Mouse (Mus musculus) left cerebral cortex, adult 8-10 months (tissue): ENCODE results near the gene Nhlrc2. TPM values are rescaled to one million over a fixed set of nuclear protein-coding genes. Genes with fewer than 3 reads are reported as not detected.
A peak's percentile ranks its signal among the peaks of the same experiment; 100 is the strongest.

Experiments used
- DNase-seq, 2 experiments: peaks; one replicate each; pipeline ENCODE4 v3.0.0; 2022; ENCODE audit warnings: low spot score in 2 of 2
- total RNA-seq, 4 experiments: library from RNA; stranded (reverse); gene quantifications; 2 replicates each; pipeline ENCODE4 v1.2.4; 2022

The Nhlrc2 gene
- total RNA-seq, 4 experiments from 2014 or later = 12.4 to 15.6 (median 13.1) TPM

DNA sequence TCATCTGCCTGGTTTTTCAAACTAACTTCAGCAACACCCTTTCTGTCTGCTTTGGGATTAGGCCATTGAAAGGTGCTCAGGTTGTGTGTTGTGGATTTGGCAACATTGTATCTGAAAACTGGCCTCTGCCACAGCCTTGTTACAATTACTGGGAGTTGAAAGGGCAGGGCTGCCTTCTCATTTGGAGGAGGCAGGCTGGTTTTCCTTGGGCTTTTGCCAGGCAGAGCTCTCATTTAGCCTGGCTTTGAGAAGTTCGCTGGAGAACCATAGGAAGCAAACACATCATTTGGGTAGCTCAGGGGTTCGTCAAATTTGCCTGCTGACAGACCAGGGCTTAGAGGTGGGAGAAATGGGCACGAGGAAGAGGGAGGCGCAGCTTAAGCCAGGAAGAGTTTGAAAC, 71.5 kb downstream of the Nhlrc2 start:
- DNase-seq = no peak

- DNase-seq = no peak
These were observed 73.8 kb downstream of the Nhlrc2 start for GRCm38 (mm10) chr19:56621876-56622275.

DNA sequence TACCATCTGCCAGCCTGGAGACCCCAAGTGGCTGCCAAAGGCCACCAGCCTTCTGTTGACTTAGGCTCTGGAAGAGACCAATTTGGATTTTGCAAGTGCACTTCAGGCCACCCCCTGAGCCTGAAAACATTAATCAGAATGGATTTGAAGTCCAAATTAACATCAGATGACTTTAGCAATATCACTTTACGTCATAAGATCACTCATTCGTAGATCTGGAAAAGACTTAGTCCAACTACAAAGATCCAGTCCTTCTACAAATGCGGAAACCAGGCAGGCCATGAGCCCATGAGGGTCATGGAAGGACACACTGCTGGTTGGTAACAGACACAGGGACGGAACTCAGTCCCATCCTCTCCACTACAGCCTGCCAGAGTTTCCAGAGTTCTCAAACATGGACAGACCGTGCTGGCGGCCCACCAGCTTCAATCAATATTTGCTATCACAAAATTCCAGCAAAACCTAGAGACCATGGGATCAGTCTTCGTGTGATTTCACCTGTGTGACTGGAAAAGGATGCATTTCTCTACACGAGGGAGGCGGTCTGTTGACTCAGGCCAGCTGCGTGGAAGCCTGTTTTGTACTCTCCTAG, 79.9 kb downstream of the Nhlrc2 start:
- DNase-seq = no peak

GRCm38 (mm10) chr19:56629647-56630046, 81.6 kb downstream of the Nhlrc2 start:
- no peak for DNase-seq

DNA sequence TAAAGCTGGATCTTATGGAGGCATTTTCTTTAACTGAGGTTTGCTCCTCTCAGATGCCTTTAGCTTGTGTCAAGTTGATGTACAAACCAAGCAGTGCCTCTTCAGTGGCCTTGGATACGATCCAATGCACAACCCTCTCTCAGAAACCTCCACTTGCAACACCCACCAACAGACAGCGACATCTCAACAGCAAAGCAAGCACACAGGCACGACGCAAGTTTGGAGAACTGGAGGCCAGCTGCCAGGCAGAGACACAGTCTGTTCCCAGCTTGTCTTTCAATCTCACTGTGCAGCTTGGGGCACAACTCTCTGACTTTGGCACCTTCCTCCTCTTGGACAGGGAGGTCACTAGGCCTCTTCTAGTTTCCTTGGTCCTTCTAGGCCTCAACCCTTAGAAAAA, 83.0 kb downstream of the Nhlrc2 start:
- peak in 1 of 2 experiments; percentile 28 for DNase-seq

- DNase-seq = no peak
These were observed 83.4 kb downstream of the Nhlrc2 start for GRCm38 (mm10) chr19:56631451-56631901.

DNA sequence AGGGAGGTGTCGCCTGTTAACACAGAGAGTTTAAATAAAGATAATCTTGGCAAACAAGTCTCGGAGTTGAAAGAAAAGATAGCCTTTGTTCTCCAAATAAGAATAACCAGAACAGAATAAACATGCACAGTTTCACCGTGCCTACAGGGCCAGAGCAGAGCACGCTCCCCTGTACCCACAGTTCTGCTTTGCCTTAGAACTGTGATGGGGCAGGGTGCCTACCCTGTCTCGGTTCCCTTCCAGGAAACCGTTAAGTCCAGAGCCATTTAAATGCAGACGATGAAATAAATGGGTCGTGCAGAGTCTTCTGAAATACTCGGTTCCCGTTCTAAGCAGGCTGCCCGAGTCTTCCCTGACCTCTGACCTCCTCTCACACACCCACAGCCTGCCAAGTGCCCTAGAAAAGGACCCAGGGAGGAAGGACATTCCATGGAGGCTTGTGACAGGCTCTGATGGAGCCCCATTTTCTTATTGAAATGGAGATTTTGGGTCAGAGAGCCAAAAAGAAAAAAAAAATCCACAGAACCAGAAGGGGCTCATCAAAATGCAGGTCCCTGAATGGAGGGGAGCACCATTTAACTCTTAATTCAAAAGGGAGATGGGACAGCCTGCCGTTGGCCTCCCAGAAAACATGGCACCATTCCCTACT, 89.1 kb downstream of the Nhlrc2 start:
- DNase-seq = peak in 1 of 2 experiments; percentile 68

DNA sequence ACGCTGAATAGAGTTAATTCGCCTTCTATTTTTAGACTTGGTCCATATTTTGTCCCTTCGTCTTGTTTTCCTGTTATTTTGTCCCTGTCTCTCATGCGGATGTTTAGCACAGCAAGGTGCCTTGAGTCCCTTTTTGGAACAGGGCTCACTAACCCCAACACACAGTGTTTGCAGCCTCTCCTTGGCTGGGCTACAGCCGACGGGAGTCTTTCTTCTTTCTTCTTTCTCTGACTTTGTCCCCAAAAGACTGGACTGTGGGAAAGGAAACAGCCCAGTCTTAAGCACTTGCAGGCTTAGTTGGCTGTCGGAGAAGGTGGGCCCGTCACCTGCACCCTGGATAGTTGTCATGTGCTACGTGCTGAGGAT, 89.6 kb downstream of the Nhlrc2 start:
- no peak for DNase-seq

DNA sequence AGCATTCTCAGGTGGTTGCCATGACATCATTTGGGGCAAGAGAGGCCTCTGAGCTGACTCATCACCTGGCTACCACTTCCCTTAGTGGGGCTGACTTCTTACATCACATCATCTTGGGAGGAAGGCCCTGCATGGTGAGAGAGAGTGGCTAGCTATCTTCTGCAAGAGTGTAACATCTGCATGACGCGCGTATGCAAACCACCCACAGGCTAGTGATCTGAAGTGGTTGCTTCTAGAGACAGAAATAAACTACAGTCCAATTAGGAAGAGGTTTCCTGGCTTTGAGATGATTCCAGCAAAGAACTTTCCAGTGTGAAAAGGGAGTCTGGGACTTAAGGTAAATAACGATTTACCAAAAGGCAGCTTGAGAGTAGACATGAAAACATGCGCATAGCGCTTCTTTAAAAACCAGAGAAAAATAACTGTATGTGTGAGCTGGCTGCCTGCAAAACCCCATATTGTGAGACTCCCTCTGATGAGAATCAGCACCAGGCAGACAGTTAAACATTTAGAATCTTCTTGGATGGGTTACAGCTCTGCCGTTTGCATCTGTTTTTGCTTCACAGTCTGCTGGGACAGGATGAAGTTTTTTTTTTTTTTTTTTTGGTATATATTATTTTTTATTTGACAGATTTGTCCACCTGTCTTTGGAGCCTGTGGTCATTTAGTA, 99.5 kb downstream of the Nhlrc2 start:
- DNase-seq = peak in 1 of 2 experiments; percentile 63

GRCm38 (mm10) chr19:56651262-56651661, 103.2 kb downstream of the Nhlrc2 start:
- DNase-seq = no peak

- no peak for DNase-seq
These were observed 104.2 kb downstream of the Nhlrc2 start for GRCm38 (mm10) chr19:56652034-56652962.

Other genes with a start within 250 kb of the Nhlrc2 start
- 1 to 10 TPM in 1 of 4 experiments, under 1 TPM in 3; 0.72 to 1.1 (median 0.86) TPM for gene Nrap, start 158.2 kb upstream of the Nhlrc2 start, total RNA-seq
- gene Casp7, start 151.1 kb upstream of the Nhlrc2 start, total RNA-seq = 1 to 10 TPM; 3.7 to 4.6 (median 4.0) TPM
- 1 to 10 TPM in 1 of 4 experiments, under 1 TPM in 3; 0.34 to 1.0 (median 0.79) TPM for gene Plekhs1, start 86.6 kb upstream of the Nhlrc2 start, total RNA-seq
- gene Dclre1a, start within 50 bp of the Nhlrc2 start, total RNA-seq = 10 to 100 TPM in 3 of 4 experiments, 1 to 10 TPM in 1; 8.1 to 12.6 (median 11.3) TPM
- 10 to 100 TPM; 31.2 to 37.7 (median 35.3) TPM for gene Adrb1, start 173.9 kb downstream of the Nhlrc2 start, total RNA-seq